Mouse (Mus musculus): ENCODE results near the gene Igfbp6.

- TF ChIP-seq CTCF (conservative IDR thresholded peaks at IDR 0.05; ENCODE audit: insufficient read depth, insufficient read length, low read depth, low read length): no peak
- no peak for TF ChIP-seq POLR2A (IDR thresholded peaks at IDR 0.05; ENCODE audit: low read depth, low read length)
Measured at GRCm38 (mm10) chr15:102192820-102193386, 48.7 kb downstream of the Igfbp6 start.
